Mouse (Mus musculus): ENCODE results near the gene Abcg5. TPM values are rescaled to one million over a fixed set of nuclear protein-coding genes. Genes with fewer than 3 reads are reported as not detected.
A peak's percentile ranks its signal among the peaks of the same experiment; 100 is the strongest.

Gene Abcg5
- polyA plus RNA-seq, 1 experiment from 2014 or later: 0.43 TPM

DNA sequence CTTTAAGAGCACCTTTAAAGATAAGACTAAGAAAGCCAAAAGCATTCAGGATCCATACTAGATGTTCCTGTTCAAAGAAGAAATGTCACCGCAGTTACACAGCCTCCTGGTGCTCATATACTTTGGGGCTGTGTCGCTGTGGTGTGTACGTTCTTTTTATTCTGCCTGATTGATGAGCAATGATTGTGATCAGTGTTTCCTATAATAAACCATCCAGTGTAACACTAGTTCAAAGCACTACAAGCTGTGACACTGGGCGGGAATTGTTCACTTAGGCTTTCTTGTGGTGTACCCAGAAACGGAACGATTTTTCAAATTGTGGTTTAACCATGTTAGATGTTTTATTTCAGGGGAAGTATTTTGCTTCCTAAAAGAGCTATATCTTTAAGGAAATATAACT is 51.0 kb downstream of the Abcg5 start:
- 84% methylated on average over 6 of the region's 6 CpGs for WGBS (ENCODE audit: insufficient replicate concordance)
- no peaks in the 10 kb centered on the region for H3K27me3 ChIP-seq (ENCODE audit: control insufficient read depth, insufficient read depth, low read length)
- H3K36me3 ChIP-seq (ENCODE audit: control insufficient read depth, insufficient read depth, low read length): no peaks in the 10 kb centered on the region
- no peaks in the 10 kb centered on the region for H3K9me3 ChIP-seq (replicated peaks; ENCODE audit: control insufficient read depth, low read length)
- no peak overlapping the region for H3K9ac ChIP-seq (ENCODE audit: low read depth, low read length)
- H3K4me1 ChIP-seq (ENCODE audit: control insufficient read depth, insufficient read depth, low read length): 0 out of 2 replicates have a peak, but pooled peaks cover 2% of the 10 kb centered on the region
- no peak overlapping the region for H3K27ac ChIP-seq (ENCODE audit: low read depth, low read length)
- H3K4me3 ChIP-seq (ENCODE audit: low read depth, low read length): no peak overlapping the region
- no peak overlapping the region for H3K4me2 ChIP-seq
- ATAC-seq (replicated peaks; ENCODE audit: insufficient number of reproducible peaks, low FRiP score, low TSS enrichment): no peak

DNA sequence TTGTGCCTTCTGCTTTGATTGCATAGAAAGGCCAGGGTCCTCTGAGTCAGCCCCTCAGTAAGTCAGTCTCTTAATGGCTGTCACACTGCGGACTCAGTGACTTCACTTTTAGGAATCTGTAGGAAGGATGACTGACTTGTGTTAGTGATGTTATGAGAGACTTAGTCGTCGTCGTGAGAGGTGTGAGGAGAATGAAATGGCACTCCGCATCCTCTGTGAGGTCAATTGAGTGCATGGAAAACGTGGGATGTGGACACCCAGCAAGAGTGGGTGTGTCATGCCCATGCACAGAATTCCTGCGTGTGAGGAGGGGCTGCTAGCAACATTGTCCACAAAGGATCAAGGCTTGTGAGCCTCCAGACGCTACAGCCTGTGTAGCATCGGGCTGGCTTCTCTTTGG is 54.2 kb downstream of the Abcg5 start:
- H3K27me3 ChIP-seq (ENCODE audit: control insufficient read depth, insufficient read depth, low read length): no peaks in the 10 kb centered on the region
- no peak overlapping the region for H3K27ac ChIP-seq (ENCODE audit: low read depth, low read length)
- H3K9me3 ChIP-seq (replicated peaks; ENCODE audit: control insufficient read depth, low read length): no peaks in the 10 kb centered on the region
- WGBS (ENCODE audit: insufficient replicate concordance): 74% methylated on average over 9 of the region's 9 CpGs
- H3K9ac ChIP-seq (ENCODE audit: low read depth, low read length): no peak overlapping the region
- H3K36me3 ChIP-seq (ENCODE audit: control insufficient read depth, insufficient read depth, low read length): no peaks in the 10 kb centered on the region
- 0 out of 2 replicates have a peak, but pooled peaks cover 3% of the 10 kb centered on the region for H3K4me1 ChIP-seq (ENCODE audit: control insufficient read depth, insufficient read depth, low read length)
- no peak overlapping the region for H3K4me2 ChIP-seq
- ATAC-seq (replicated peaks; ENCODE audit: insufficient number of reproducible peaks, low FRiP score, low TSS enrichment): no peak
- no peak overlapping the region for H3K4me3 ChIP-seq (ENCODE audit: low read depth, low read length)

DNA sequence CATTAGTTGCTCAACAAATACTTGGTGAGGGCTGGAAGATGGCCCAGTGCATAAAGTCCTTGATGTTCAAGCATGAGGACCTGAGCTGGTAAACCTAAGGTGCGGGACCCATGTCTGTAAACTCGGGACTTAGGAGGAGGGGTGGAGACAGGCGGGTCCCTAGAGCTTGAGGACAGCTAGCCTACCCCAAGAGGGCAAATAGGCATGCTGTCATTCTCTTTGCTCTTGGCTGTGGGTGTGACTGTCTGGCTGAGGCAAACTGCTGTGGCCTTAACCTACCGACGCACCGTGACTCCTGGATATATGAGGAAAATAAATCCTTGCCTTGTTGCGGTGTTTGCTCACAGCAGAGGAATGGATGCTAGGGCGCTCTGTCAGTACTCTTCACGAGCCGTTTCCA is 55.1 kb downstream of the Abcg5 start:
- Histone ChIP-seq H3K4me1 (ENCODE audit: control insufficient read depth, insufficient read depth, low read length) (0 out of 2 replicates have a peak, but pooled peaks cover 3% of the 10 kb centered on the region), H3K4me3 (ENCODE audit: low read depth, low read length) (no peak overlapping the region), H3K27me3 (ENCODE audit: control insufficient read depth, insufficient read depth, low read length) (no peaks in the 10 kb centered on the region), H3K9ac (ENCODE audit: low read depth, low read length) (no peak overlapping the region), H3K27ac (ENCODE audit: low read depth, low read length) (no peak overlapping the region), H3K36me3 (ENCODE audit: control insufficient read depth, insufficient read depth, low read length) (no peaks in the 10 kb centered on the region), H3K9me3 (replicated peaks; ENCODE audit: control insufficient read depth, low read length) (no peaks in the 10 kb centered on the region), H3K4me2 (no peak overlapping the region)
- 89% methylated on average over 10 of the region's 10 CpGs for WGBS (ENCODE audit: insufficient replicate concordance)
- no peak for ATAC-seq (replicated peaks; ENCODE audit: insufficient number of reproducible peaks, low FRiP score, low TSS enrichment)

DNA sequence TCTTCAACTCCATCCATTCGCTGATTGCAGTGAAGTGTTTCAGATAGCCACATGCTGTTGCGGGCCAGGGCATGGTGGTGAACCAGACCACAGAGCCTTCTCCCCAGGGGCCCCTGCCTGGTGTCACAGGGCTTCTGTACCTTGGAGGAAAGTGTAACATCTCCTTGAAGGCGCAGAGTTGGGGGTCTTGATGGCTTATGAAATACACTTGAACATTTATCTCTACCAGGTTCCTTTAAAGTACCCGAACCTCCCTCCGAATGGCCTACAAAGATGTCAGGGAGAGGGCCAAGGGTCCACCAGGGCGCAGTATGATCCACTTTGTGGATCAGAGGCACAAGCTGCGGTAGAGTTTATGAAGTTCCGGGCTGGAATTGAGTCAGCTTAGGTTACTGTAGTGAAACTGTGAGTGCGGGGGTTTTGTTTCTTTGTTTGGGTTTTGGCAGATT is 55.9 kb downstream of the Abcg5 start:
- Histone ChIP-seq H3K4me3 (ENCODE audit: low read depth, low read length) (peak overlapping the region; percentile 67), H3K36me3 (ENCODE audit: control insufficient read depth, insufficient read depth, low read length) (no peaks in the 10 kb centered on the region), H3K9me3 (replicated peaks; ENCODE audit: control insufficient read depth, low read length) (no peaks in the 10 kb centered on the region), H3K4me2 (peak overlapping the region; percentile 82), H3K9ac (ENCODE audit: low read depth, low read length) (peak overlapping the region; percentile 58; the same call in 1 of the 2 replicates), H3K27ac (ENCODE audit: low read depth, low read length) (no peak overlapping the region), H3K4me1 (ENCODE audit: control insufficient read depth, insufficient read depth, low read length) (0 out of 2 replicates have a peak, but pooled peaks cover 3% of the 10 kb centered on the region), H3K27me3 (ENCODE audit: control insufficient read depth, insufficient read depth, low read length) (no peaks in the 10 kb centered on the region)
- ATAC-seq (replicated peaks; ENCODE audit: insufficient number of reproducible peaks, low FRiP score, low TSS enrichment): no peak
- 27% methylated on average over 9 of the region's 9 CpGs for WGBS (ENCODE audit: insufficient replicate concordance)

DNA sequence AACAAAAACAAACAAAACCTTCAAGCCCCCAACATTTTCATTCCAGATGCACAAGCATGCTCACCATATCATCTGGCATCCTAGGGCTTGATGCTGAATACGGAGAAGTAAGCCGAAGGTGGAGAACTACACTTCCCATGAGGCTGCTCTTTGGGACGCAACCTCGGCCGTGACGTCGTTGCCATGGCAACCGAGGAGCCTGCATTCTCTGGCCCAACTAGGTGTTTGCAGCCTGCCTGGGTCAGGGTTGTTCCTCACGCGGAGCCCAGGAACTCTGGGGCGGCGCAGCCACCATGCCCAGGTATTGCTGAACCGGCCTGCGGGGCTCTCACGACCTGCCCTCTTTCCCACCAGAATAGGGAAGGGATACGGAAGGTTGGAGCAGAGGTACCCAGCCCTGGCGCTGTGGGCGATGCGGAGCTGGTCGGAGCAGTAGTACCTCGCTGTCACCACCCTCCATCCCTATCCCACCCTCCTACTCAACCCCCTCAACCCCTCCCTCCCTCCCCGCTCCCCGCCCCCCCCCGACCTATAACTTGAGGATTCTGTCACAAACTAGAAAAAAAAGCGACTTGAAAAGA is 56.4 kb downstream of the Abcg5 start, which contains the start of gene Dync2li1:
Gene Dync2li1 (plus strand): TSS at position 221 of the 581 bp plus-strand sequence.
- Histone ChIP-seq H3K27me3 (ENCODE audit: control insufficient read depth, insufficient read depth, low read length) (no peaks in the 10 kb centered on the region), H3K36me3 (ENCODE audit: control insufficient read depth, insufficient read depth, low read length) (no peaks in the 10 kb centered on the region), H3K4me2 (peak within 1 kb of the TSS; percentile 82), H3K4me1 (ENCODE audit: control insufficient read depth, insufficient read depth, low read length) (0 out of 2 replicates have a peak, but pooled peaks cover 3% of the 10 kb centered on the region), H3K27ac (ENCODE audit: low read depth, low read length) (no peak within 1 kb of the TSS), H3K9ac (ENCODE audit: low read depth, low read length) (peak within 1 kb of the TSS; percentile 58; the same call in 1 of the 2 replicates), H3K4me3 (ENCODE audit: low read depth, low read length) (peak within 1 kb of the TSS; percentile 67), H3K9me3 (replicated peaks; ENCODE audit: control insufficient read depth, low read length) (no peaks in the 10 kb centered on the region)
- ATAC-seq (replicated peaks; ENCODE audit: insufficient number of reproducible peaks, low FRiP score, low TSS enrichment): peak; percentile 85
- WGBS (ENCODE audit: insufficient replicate concordance): 0% methylated on average over 25 of the region's 25 CpGs

DNA sequence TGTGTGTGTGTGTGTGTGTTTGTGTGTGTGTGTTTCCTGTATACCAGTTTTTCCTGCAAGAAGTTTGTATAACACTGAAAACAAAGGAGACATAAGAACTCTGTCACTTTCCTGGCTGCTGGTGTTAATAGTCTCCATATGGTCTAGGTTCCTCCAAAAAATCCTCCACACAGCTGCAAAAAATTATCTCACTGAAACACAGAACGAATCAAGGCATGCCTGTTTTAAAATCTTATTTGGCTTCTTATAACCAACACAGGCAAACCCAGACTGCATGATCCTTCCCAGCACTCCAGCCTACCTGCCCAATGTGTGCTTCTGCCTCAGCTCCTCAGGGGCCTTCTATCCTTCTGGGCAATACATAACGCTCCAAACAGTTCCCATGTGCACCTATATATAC is 59.9 kb downstream of the Abcg5 start:
- no peak overlapping the region for H3K27ac ChIP-seq (ENCODE audit: low read depth, low read length)
- no peak overlapping the region for H3K4me2 ChIP-seq
- H3K4me3 ChIP-seq (ENCODE audit: low read depth, low read length): no peak overlapping the region
- H3K9me3 ChIP-seq (replicated peaks; ENCODE audit: control insufficient read depth, low read length): no peaks in the 10 kb centered on the region
- 63% methylated on average over 2 of the region's 2 CpGs for WGBS (ENCODE audit: insufficient replicate concordance)
- no peaks in the 10 kb centered on the region for H3K27me3 ChIP-seq (ENCODE audit: control insufficient read depth, insufficient read depth, low read length)
- ATAC-seq (replicated peaks; ENCODE audit: insufficient number of reproducible peaks, low FRiP score, low TSS enrichment): no peak
- no peak overlapping the region for H3K9ac ChIP-seq (ENCODE audit: low read depth, low read length)
- H3K4me1 ChIP-seq (ENCODE audit: control insufficient read depth, insufficient read depth, low read length): 0 out of 2 replicates have a peak, but pooled peaks cover 3% of the 10 kb centered on the region
- no peaks in the 10 kb centered on the region for H3K36me3 ChIP-seq (ENCODE audit: control insufficient read depth, insufficient read depth, low read length)

DNA sequence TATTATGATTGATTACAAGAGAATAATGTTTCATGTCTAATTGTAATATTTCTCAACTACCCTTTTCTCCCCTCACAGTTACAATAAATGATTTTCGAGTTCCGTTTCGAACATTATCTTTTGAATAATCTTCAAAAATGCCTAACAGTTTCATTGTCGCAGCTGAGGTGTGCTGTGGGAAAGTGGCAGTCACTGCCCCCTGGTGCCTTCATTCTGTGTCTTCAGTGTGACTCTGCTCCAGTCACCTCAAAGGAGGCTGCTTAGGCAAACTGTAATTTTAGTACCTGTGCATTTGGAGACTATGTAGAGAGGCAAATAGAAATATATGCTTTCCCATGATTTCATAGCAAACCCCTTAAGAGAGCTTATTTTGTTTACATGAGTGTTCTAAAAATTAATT is 60.8 kb downstream of the Abcg5 start:
- Histone ChIP-seq H3K36me3 (ENCODE audit: control insufficient read depth, insufficient read depth, low read length) (no peaks in the 10 kb centered on the region), H3K27ac (ENCODE audit: low read depth, low read length) (no peak overlapping the region), H3K4me1 (ENCODE audit: control insufficient read depth, insufficient read depth, low read length) (0 out of 2 replicates have a peak, but pooled peaks cover 3% of the 10 kb centered on the region), H3K4me2 (no peak overlapping the region), H3K27me3 (ENCODE audit: control insufficient read depth, insufficient read depth, low read length) (no peaks in the 10 kb centered on the region), H3K9ac (ENCODE audit: low read depth, low read length) (no peak overlapping the region), H3K4me3 (ENCODE audit: low read depth, low read length) (no peak overlapping the region), H3K9me3 (replicated peaks; ENCODE audit: control insufficient read depth, low read length) (no peaks in the 10 kb centered on the region)
- ATAC-seq (replicated peaks; ENCODE audit: insufficient number of reproducible peaks, low FRiP score, low TSS enrichment): no peak
- WGBS (ENCODE audit: insufficient replicate concordance): 79% methylated on average over 4 of the region's 4 CpGs

DNA sequence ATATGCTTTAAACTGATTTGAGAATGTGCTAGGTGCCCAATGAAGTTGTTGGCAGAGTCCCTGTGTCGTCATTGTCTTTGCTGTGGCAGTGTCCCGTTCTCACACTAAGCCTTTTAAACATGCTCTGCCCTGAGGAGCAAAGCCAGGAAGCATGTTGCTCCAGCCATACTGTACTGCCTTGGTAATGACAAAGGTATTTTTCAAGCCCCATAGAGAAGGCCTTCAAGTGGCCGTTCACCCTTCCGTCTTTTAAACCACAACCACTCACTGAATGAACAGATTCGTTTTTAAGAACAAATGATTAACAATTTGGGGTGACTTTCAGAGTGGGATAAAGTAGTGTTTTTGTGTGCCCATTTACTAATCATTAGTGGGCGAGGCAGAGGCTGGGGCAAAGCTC is 61.6 kb downstream of the Abcg5 start:
- H3K36me3 ChIP-seq (ENCODE audit: control insufficient read depth, insufficient read depth, low read length): no peaks in the 10 kb centered on the region
- no peak for ATAC-seq (replicated peaks; ENCODE audit: insufficient number of reproducible peaks, low FRiP score, low TSS enrichment)
- no peaks in the 10 kb centered on the region for H3K9me3 ChIP-seq (replicated peaks; ENCODE audit: control insufficient read depth, low read length)
- no peak overlapping the region for H3K9ac ChIP-seq (ENCODE audit: low read depth, low read length)
- no peak overlapping the region for H3K4me3 ChIP-seq (ENCODE audit: low read depth, low read length)
- no peak overlapping the region for H3K27ac ChIP-seq (ENCODE audit: low read depth, low read length)
- no peaks in the 10 kb centered on the region for H3K27me3 ChIP-seq (ENCODE audit: control insufficient read depth, insufficient read depth, low read length)
- 79% methylated on average over 6 of the region's 6 CpGs for WGBS (ENCODE audit: insufficient replicate concordance)
- H3K4me2 ChIP-seq: no peak overlapping the region
- H3K4me1 ChIP-seq (ENCODE audit: control insufficient read depth, insufficient read depth, low read length): no peaks in the 10 kb centered on the region

DNA sequence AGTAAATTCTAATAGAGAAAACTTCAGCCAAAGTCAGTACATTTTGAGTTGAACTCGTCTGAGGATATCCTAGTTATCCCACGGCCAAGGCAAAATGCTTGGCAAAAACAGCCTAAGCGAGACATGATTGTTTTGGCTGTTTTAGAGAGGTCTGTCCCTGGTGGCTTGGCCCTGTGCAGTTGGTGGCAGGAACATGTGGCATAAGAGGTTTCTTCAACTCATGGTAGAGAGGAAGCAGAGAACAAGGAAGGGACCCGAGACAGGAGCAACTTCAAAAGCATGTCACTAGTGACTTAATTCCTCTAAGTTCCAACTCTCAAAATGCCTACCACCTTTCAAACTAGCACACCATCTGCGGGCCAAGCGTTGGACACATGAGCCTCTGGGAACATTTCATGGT is 62.2 kb downstream of the Abcg5 start:
- no peaks in the 10 kb centered on the region for H3K36me3 ChIP-seq (ENCODE audit: control insufficient read depth, insufficient read depth, low read length)
- no peak overlapping the region for H3K4me2 ChIP-seq
- no peaks in the 10 kb centered on the region for H3K4me1 ChIP-seq (ENCODE audit: control insufficient read depth, insufficient read depth, low read length)
- H3K4me3 ChIP-seq (ENCODE audit: low read depth, low read length): no peak overlapping the region
- WGBS (ENCODE audit: insufficient replicate concordance): 79% methylated on average over 6 of the region's 6 CpGs
- H3K27me3 ChIP-seq (ENCODE audit: control insufficient read depth, insufficient read depth, low read length): no peaks in the 10 kb centered on the region
- no peak overlapping the region for H3K9ac ChIP-seq (ENCODE audit: low read depth, low read length)
- ATAC-seq (replicated peaks; ENCODE audit: insufficient number of reproducible peaks, low FRiP score, low TSS enrichment): no peak
- H3K27ac ChIP-seq (ENCODE audit: low read depth, low read length): no peak overlapping the region
- H3K9me3 ChIP-seq (replicated peaks; ENCODE audit: control insufficient read depth, low read length): no peaks in the 10 kb centered on the region

Measured in heart, embryonic 11.5 days (tissue).